Mouse (Mus musculus): Measurements from ENCODE around the gene Epor.

GRCm38 (mm10) chr9:21917493-21918034, 45.7 kb downstream of the Epor start:
- TF ChIP-seq CTCF (conservative IDR thresholded peaks at IDR 0.05; ENCODE audit: low read length), result no peak
- TF ChIP-seq POU5F1 (IDR thresholded peaks at IDR 0.05; ENCODE audit: borderline replicate concordance, low read length), result no peak
